Mouse (Mus musculus) hindbrain, embryonic 13.5 days (tissue): Measurements from ENCODE around the gene Grip2. TPM values are rescaled to one million over a fixed set of nuclear protein-coding genes. Genes with fewer than 3 reads are reported as not detected.

ENCODE experiments used
- ATAC-seq: fragments of 200-750 bp; cut with Nextera tagmentation; 2 replicates; pipeline ENCODE4 v1.8.0; 2017; ENCODE audit warnings: moderate TSS enrichment; ENCODE audit not compliant: low FRiP score
- H3K27ac ChIP-seq: fragments of 300-500 bp; sonication (generic); 2 replicates; pipeline ENCODE4 v1.5.1; 2015; ENCODE audit warnings: inconsistent platforms, mild to moderate bottlenecking, moderate library complexity
- H3K27me3 ChIP-seq: fragments of 300-500 bp; sonication (generic); 2 replicates; pipeline ENCODE4 v1.6.1; 2015; ENCODE audit warnings: mild to moderate bottlenecking, inconsistent platforms
- H3K36me3 ChIP-seq: fragments of 300-500 bp; sonication (generic); 2 replicates; pipeline ENCODE4 v1.6.1; 2015; ENCODE audit warnings: mild to moderate bottlenecking, inconsistent platforms
- H3K4me1 ChIP-seq: fragments of 300-500 bp; sonication (generic); replicated peaks from 2 replicates; pipeline ENCODE4 v1.6.1; 2015; ENCODE audit warnings: inconsistent platforms
- H3K4me2 ChIP-seq: fragments of 300-500 bp; sonication (generic); 2 replicates; pipeline ENCODE4 v1.6.1; 2015; ENCODE audit warnings: inconsistent platforms, mild to moderate bottlenecking, moderate library complexity
- H3K4me3 ChIP-seq: fragments of 300-500 bp; sonication (generic); 2 replicates; pipeline ENCODE4 v1.5.1; 2015; ENCODE audit warnings: mild to moderate bottlenecking, inconsistent platforms
- H3K9ac ChIP-seq: fragments of 300-500 bp; sonication (generic); 2 replicates; pipeline ENCODE4 v1.6.1; 2015; ENCODE audit warnings: mild to moderate bottlenecking, inconsistent platforms
- H3K9me3 ChIP-seq: fragments of 300-500 bp; sonication (generic); 2 replicates; pipeline ENCODE4 v1.6.1; 2016; ENCODE audit warnings: inconsistent platforms
- WGBS: fragments of 180-500 bp; shearing (Covaris S2); methylation state at CpG from one replicate; pipeline ENCODE4 v1.1.7; 2015; 5-methylcytosine and 5-hydroxymethylcytosine counted together
- polyA plus RNA-seq: library from polyadenylated mRNA; unstranded; fragments of >200 nt; fragmentation: Nextera tagmentation; extraction: Ambion mirVana; gene quantifications from 2 replicates; pipeline ENCODE4 v1.2.1, GENCODE M21; 2015

Grip2 gene
- polyA plus RNA-seq, 1 experiment from 2014 or later = 4.6 TPM

- Histone ChIP-seq H3K36me3 (peaks cover 16% of the 10 kb centered on the region), H3K9ac (peak overlapping the region; percentile 61), H3K4me1 (peaks cover 62% of the 10 kb centered on the region), H3K27ac (peak overlapping the region; percentile 85), H3K4me3 (no peak overlapping the region), H3K4me2 (peak overlapping the region; percentile 4; the same call in 1 of the 2 replicates), H3K27me3 (no peaks in the 10 kb centered on the region), H3K9me3 (no peaks in the 10 kb centered on the region)
- 7% methylated on average over 10 of the region's 10 CpGs for WGBS
- ATAC-seq = no peak; the same call in 1 of the 2 replicates
Observed at GRCm38 (mm10) chr6:91712855-91713331, 114.2 kb downstream of the Grip2 start.

GRCm38 (mm10) chr6:91712097-91712854, 114.8 kb downstream of the Grip2 start:
- peak overlapping the region; percentile 61 for H3K9ac ChIP-seq
- WGBS = 8% methylated on average over 4 of the region's 4 CpGs

More at GRCm38 (mm10) chr6:91712097-91712854, 114.8 kb downstream of the Grip2 start:
- peak overlapping the region; percentile 85 for H3K27ac ChIP-seq
- H3K36me3 ChIP-seq = peaks cover 16% of the 10 kb centered on the region
- H3K4me1 ChIP-seq = peaks cover 64% of the 10 kb centered on the region
- H3K4me3 ChIP-seq = no peak overlapping the region
- H3K9me3 ChIP-seq = no peaks in the 10 kb centered on the region
- ATAC-seq = no peak; the same call in 1 of the 2 replicates
- H3K27me3 ChIP-seq = no peaks in the 10 kb centered on the region
- H3K4me2 ChIP-seq = peak overlapping the region; percentile 4; the same call in 1 of the 2 replicates

Other genes starting within 250 kb of the Grip2 start
- 91.0 and 98.3 TPM in 2 replicates for gene Slc6a6, start 143.2 kb downstream of the Grip2 start, polyA plus RNA-seq
- 50.5 TPM in 2 replicates for gene Ccdc174, start 50.8 kb upstream of the Grip2 start, polyA plus RNA-seq
- 1.2 and 1.4 TPM in 2 replicates for gene 4930590J08Rik, start 75.6 kb upstream of the Grip2 start, polyA plus RNA-seq
- gene Fgd5, start 151.6 kb upstream of the Grip2 start, polyA plus RNA-seq = 18.2 and 18.9 TPM in 2 replicates